Mouse (Mus musculus): Measurements from ENCODE around the gene Tle3. TPM values are rescaled to one million over a fixed set of nuclear protein-coding genes. Genes with fewer than 3 reads are reported as not detected.

The Tle3 gene
- polyA plus RNA-seq, 1 experiment from 2014 or later: 29.7 TPM

- 50% methylated on average over 9 of the region's 9 CpGs for WGBS
- H3K36me3 ChIP-seq (ENCODE audit: control insufficient read depth, insufficient read depth, low read length): no peaks in the 10 kb centered on the region
- ATAC-seq: no peak
- no peak overlapping the region for H3K4me3 ChIP-seq (ENCODE audit: low read depth, low read length)
- H3K9ac ChIP-seq (ENCODE audit: low read depth, low read length): no peak overlapping the region
- H3K4me2 ChIP-seq (ENCODE audit: low read length): no peak overlapping the region
- H3K27ac ChIP-seq (ENCODE audit: low read length): no peak overlapping the region
- H3K27me3 ChIP-seq (ENCODE audit: control insufficient read depth, insufficient read depth, low read depth, low read length): peaks cover 6% of the 10 kb centered on the region; the same call in 1 of the 2 replicates
- H3K9me3 ChIP-seq (replicated peaks; ENCODE audit: control insufficient read depth, low read length, poor library complexity, severe bottlenecking): no peaks in the 10 kb centered on the region
- peaks cover 16% of the 10 kb centered on the region for H3K4me1 ChIP-seq (ENCODE audit: control insufficient read depth, insufficient read depth, low read length)
These were observed 9.0 kb upstream of the Tle3 start for GRCm38 (mm10) chr9:61363194-61363593.

GRCm38 (mm10) chr9:61366108-61366507 is 6.1 kb upstream of the Tle3 start:
- H3K27me3 ChIP-seq (ENCODE audit: control insufficient read depth, insufficient read depth, low read depth, low read length): peaks cover 6% of the 10 kb centered on the region; the same call in 1 of the 2 replicates
- no peak overlapping the region for H3K4me3 ChIP-seq (ENCODE audit: low read depth, low read length)
- H3K9me3 ChIP-seq (replicated peaks; ENCODE audit: control insufficient read depth, low read length, poor library complexity, severe bottlenecking): no peaks in the 10 kb centered on the region
- H3K9ac ChIP-seq (ENCODE audit: low read depth, low read length): no peak overlapping the region
- 17% methylated on average over 9 of the region's 9 CpGs for WGBS
- H3K27ac ChIP-seq (ENCODE audit: low read length): no peak overlapping the region
- no peak overlapping the region for H3K4me2 ChIP-seq (ENCODE audit: low read length)
- peaks cover 25% of the 10 kb centered on the region for H3K4me1 ChIP-seq (ENCODE audit: control insufficient read depth, insufficient read depth, low read length)
- ATAC-seq: no peak
- H3K36me3 ChIP-seq (ENCODE audit: control insufficient read depth, insufficient read depth, low read length): no peaks in the 10 kb centered on the region

- no peak overlapping the region for H3K4me2 ChIP-seq (ENCODE audit: low read length)
- H3K9ac ChIP-seq (ENCODE audit: low read depth, low read length): no peak overlapping the region
- 37% methylated on average over 4 of the region's 4 CpGs for WGBS
- H3K27ac ChIP-seq (ENCODE audit: low read length): no peak overlapping the region
- no peaks in the 10 kb centered on the region for H3K36me3 ChIP-seq (ENCODE audit: control insufficient read depth, insufficient read depth, low read length)
- no peaks in the 10 kb centered on the region for H3K9me3 ChIP-seq (replicated peaks; ENCODE audit: control insufficient read depth, low read length, poor library complexity, severe bottlenecking)
- no peak for ATAC-seq
- peaks cover 27% of the 10 kb centered on the region for H3K4me1 ChIP-seq (ENCODE audit: control insufficient read depth, insufficient read depth, low read length)
- peaks cover 6% of the 10 kb centered on the region; the same call in 1 of the 2 replicates for H3K27me3 ChIP-seq (ENCODE audit: control insufficient read depth, insufficient read depth, low read depth, low read length)
- H3K4me3 ChIP-seq (ENCODE audit: low read depth, low read length): no peak overlapping the region
These were observed 5.0 kb upstream of the Tle3 start for GRCm38 (mm10) chr9:61367156-61367555.

GRCm38 (mm10) chr9:61367857-61368566 is 4.2 kb upstream of the Tle3 start:
- Histone ChIP-seq H3K4me2 (ENCODE audit: low read length) (no peak overlapping the region), H3K27ac (ENCODE audit: low read length) (no peak overlapping the region), H3K9me3 (replicated peaks; ENCODE audit: control insufficient read depth, low read length, poor library complexity, severe bottlenecking) (no peaks in the 10 kb centered on the region), H3K27me3 (ENCODE audit: control insufficient read depth, insufficient read depth, low read depth, low read length) (peaks cover 6% of the 10 kb centered on the region; the same call in 1 of the 2 replicates), H3K4me3 (ENCODE audit: low read depth, low read length) (no peak overlapping the region), H3K4me1 (ENCODE audit: control insufficient read depth, insufficient read depth, low read length) (peaks cover 27% of the 10 kb centered on the region), H3K9ac (ENCODE audit: low read depth, low read length) (no peak overlapping the region), H3K36me3 (ENCODE audit: control insufficient read depth, insufficient read depth, low read length) (no peaks in the 10 kb centered on the region)
- no peak for ATAC-seq
- WGBS: 28% methylated on average over 6 of the region's 6 CpGs

- peak overlapping the region; percentile 70 for H3K27ac ChIP-seq (ENCODE audit: low read length)
- H3K27me3 ChIP-seq (ENCODE audit: control insufficient read depth, insufficient read depth, low read depth, low read length): peaks cover 6% of the 10 kb centered on the region; the same call in 1 of the 2 replicates
- H3K4me3 ChIP-seq (ENCODE audit: low read depth, low read length): no peak overlapping the region
- no peaks in the 10 kb centered on the region for H3K36me3 ChIP-seq (ENCODE audit: control insufficient read depth, insufficient read depth, low read length)
- H3K4me2 ChIP-seq (ENCODE audit: low read length): peak overlapping the region; percentile 55
- H3K9ac ChIP-seq (ENCODE audit: low read depth, low read length): no peak overlapping the region
- WGBS: 2% methylated on average over 12 of the region's 12 CpGs
- peaks cover 27% of the 10 kb centered on the region for H3K4me1 ChIP-seq (ENCODE audit: control insufficient read depth, insufficient read depth, low read length)
- no peak for ATAC-seq
- no peaks in the 10 kb centered on the region for H3K9me3 ChIP-seq (replicated peaks; ENCODE audit: control insufficient read depth, low read length, poor library complexity, severe bottlenecking)
These were observed 3.5 kb upstream of the Tle3 start for GRCm38 (mm10) chr9:61368567-61369240.

- WGBS: 0% methylated on average over 45 of the region's 45 CpGs
- peak overlapping the region; percentile 55 for H3K4me2 ChIP-seq (ENCODE audit: low read length)
- H3K4me3 ChIP-seq (ENCODE audit: low read depth, low read length): peak overlapping the region; percentile 5
- H3K36me3 ChIP-seq (ENCODE audit: control insufficient read depth, insufficient read depth, low read length): no peaks in the 10 kb centered on the region
- peaks cover 2% of the 10 kb centered on the region; the same call in 1 of the 2 replicates for H3K27me3 ChIP-seq (ENCODE audit: control insufficient read depth, insufficient read depth, low read depth, low read length)
- H3K27ac ChIP-seq (ENCODE audit: low read length): peak overlapping the region; percentile 70
- no peaks in the 10 kb centered on the region for H3K9me3 ChIP-seq (replicated peaks; ENCODE audit: control insufficient read depth, low read length, poor library complexity, severe bottlenecking)
- peak overlapping the region; percentile 49; the same call in 1 of the 2 replicates for H3K9ac ChIP-seq (ENCODE audit: low read depth, low read length)
- H3K4me1 ChIP-seq (ENCODE audit: control insufficient read depth, insufficient read depth, low read length): peaks cover 27% of the 10 kb centered on the region
- peak; percentile 10; the same call in 1 of the 2 replicates for ATAC-seq
These were observed 2.6 kb upstream of the Tle3 start for GRCm38 (mm10) chr9:61369316-61370273.

GRCm38 (mm10) chr9:61370454-61370888 is 1.7 kb upstream of the Tle3 start:
- Histone ChIP-seq H3K9ac (ENCODE audit: low read depth, low read length) (peak overlapping the region; percentile 75), H3K4me1 (ENCODE audit: control insufficient read depth, insufficient read depth, low read length) (peaks cover 34% of the 10 kb centered on the region), H3K27me3 (ENCODE audit: control insufficient read depth, insufficient read depth, low read depth, low read length) (no peaks in the 10 kb centered on the region), H3K4me2 (ENCODE audit: low read length) (peak overlapping the region; percentile 94), H3K36me3 (ENCODE audit: control insufficient read depth, insufficient read depth, low read length) (no peaks in the 10 kb centered on the region), H3K27ac (ENCODE audit: low read length) (peak overlapping the region; percentile 90), H3K4me3 (ENCODE audit: low read depth, low read length) (peak overlapping the region; percentile 83), H3K9me3 (replicated peaks; ENCODE audit: control insufficient read depth, low read length, poor library complexity, severe bottlenecking) (no peaks in the 10 kb centered on the region)
- WGBS: under 1% methylated on average over 25 of the region's 25 CpGs
- peak; percentile 87 for ATAC-seq

DNA sequence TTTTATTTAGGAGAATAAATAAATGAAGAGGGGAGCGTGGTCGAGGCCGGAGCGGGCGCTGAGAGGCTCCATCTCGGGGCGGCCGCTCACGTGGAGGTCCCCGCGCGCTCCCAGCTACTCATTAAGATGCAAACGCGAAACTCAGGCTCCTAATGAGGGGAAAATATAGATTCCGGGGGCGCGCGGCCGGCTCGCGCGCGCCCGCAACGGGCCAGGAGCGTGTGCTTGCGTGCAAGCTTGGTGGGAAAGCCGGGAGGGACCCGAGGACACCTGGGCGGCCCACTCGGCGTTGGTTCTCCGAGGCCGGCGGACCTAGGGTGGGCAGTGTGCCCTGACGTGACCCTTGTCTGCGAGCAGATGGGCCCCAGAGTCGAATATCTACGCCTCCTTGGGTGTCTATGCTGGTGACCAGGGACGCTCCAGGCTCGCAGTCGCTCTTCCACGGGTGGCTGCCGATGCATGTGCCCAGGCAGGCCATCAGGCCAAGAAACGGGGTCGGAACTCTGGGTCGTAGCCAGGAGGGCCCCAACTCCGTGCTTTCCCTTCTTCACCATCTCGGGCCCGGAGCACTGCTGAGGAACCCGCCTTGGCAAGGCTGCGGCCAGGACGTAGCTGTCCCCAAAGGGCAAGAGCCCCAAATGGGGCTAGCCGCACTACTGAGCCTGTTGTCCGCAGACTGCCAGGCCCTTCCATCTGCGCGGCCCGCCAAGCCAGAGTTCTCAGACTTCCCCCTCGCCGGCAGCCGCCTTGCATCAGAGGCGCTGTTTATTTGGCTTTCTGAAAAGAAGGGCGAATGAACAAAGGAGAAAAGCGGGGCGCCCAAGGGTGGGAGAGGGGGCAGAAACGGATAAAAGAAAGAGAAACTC is 1.0 kb upstream of the Tle3 start:
- peaks cover 37% of the 10 kb centered on the region for H3K4me1 ChIP-seq (ENCODE audit: control insufficient read depth, insufficient read depth, low read length)
- H3K27me3 ChIP-seq (ENCODE audit: control insufficient read depth, insufficient read depth, low read depth, low read length): no peaks in the 10 kb centered on the region
- H3K4me3 ChIP-seq (ENCODE audit: low read depth, low read length): peak overlapping the region; percentile 83
- WGBS: 0% methylated on average over 66 of the region's 66 CpGs
- peak overlapping the region; percentile 75 for H3K9ac ChIP-seq (ENCODE audit: low read depth, low read length)
- H3K27ac ChIP-seq (ENCODE audit: low read length): peak overlapping the region; percentile 90
- no peaks in the 10 kb centered on the region for H3K9me3 ChIP-seq (replicated peaks; ENCODE audit: control insufficient read depth, low read length, poor library complexity, severe bottlenecking)
- no peaks in the 10 kb centered on the region for H3K36me3 ChIP-seq (ENCODE audit: control insufficient read depth, insufficient read depth, low read length)
- ATAC-seq: peak; percentile 4
- peak overlapping the region; percentile 94 for H3K4me2 ChIP-seq (ENCODE audit: low read length)

Measured in midbrain, embryonic 16.5 days (tissue).